Mouse (Mus musculus): Measurements from ENCODE around the gene Gm5901.
A peak's percentile ranks its signal among the peaks of the same experiment; 100 is the strongest.

Gm5901 gene

GRCm38 (mm10) chr7:105404268-105404667, 29.4 kb downstream of the Gm5901 start, which contains the start of gene Cnga4:
Cnga4 (plus strand) TSS chr7:105404568.
- DNase-seq (ENCODE audit: low spot score) = no peak

GRCm38 (mm10) chr7:105406322-105406721, 31.5 kb downstream of the Gm5901 start:
- DNase-seq (ENCODE audit: low spot score) = no peak

- DNase-seq (ENCODE audit: low spot score) = peak; percentile 76
Observed at GRCm38 (mm10) chr7:105411874-105412632, 37.2 kb downstream of the Gm5901 start.

GRCm38 (mm10) chr7:105414385-105414784, 39.5 kb downstream of the Gm5901 start:
- DNase-seq (ENCODE audit: low spot score) = no peak

GRCm38 (mm10) chr7:105416529-105416928, 41.7 kb downstream of the Gm5901 start:
- no peak for DNase-seq (ENCODE audit: low spot score)

- no peak for DNase-seq (ENCODE audit: low spot score)
Observed at GRCm38 (mm10) chr7:105418106-105418505, 43.3 kb downstream of the Gm5901 start.

GRCm38 (mm10) chr7:105420903-105421302, 46.1 kb downstream of the Gm5901 start:
- no peak for DNase-seq (ENCODE audit: low spot score)

GRCm38 (mm10) chr7:105424368-105424767, 49.5 kb downstream of the Gm5901 start:
- DNase-seq (ENCODE audit: low spot score) = no peak

GRCm38 (mm10) chr7:105425424-105426043, 50.7 kb downstream of the Gm5901 start, which contains the start of gene Cckbr:
Cckbr (plus strand) TSS chr7:105425731.
- DNase-seq (ENCODE audit: low spot score) = no peak

GRCm38 (mm10) chr7:105426051-105426450, 51.2 kb downstream of the Gm5901 start:
- no peak for DNase-seq (ENCODE audit: low spot score)

Measured in adipocyte (in vitro differentiated cells).